Mouse (Mus musculus): ENCODE results near the gene Pdzd2. TPM values are rescaled to one million over a fixed set of nuclear protein-coding genes. Genes with fewer than 3 reads are reported as not detected.

Pdzd2 gene
- polyA plus RNA-seq, 1 experiment from 2014 or later = 19.1 TPM

DNA sequence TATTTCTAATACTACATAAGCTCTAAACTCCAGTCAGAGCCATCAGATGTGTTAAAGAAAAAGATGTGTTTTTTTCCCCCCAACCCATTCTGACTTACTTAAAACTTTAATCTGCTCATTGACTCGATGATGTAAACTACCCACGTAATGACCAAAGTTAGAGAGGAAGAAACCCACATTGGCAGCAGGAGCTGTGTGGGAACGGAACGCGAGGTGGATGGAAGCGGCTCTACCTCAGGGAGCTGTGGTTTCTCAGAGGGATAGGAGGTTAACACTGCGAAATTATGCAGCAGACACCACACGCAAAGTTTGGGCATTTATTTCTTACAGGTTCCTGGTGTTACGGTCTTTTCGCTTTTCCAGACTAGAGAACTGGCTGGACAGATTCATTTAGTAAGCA, 233.2 kb downstream of the Pdzd2 start:
- no peak for ATAC-seq (replicated peaks; ENCODE audit: low FRiP score, low read depth)
- Histone ChIP-seq H3K4me2 (ENCODE audit: low read length) (no peak overlapping the region), H3K27me3 (ENCODE audit: insufficient read depth, low read length) (no peaks in the 10 kb centered on the region), H3K9me3 (replicated peaks; ENCODE audit: low read length) (no peaks in the 10 kb centered on the region), H3K4me1 (replicated peaks; ENCODE audit: insufficient read depth, low read length) (no peaks in the 10 kb centered on the region), H3K9ac (ENCODE audit: low read depth, low read length) (no peak overlapping the region), H3K27ac (no peak overlapping the region), H3K36me3 (ENCODE audit: insufficient read depth, low read length) (no peaks in the 10 kb centered on the region), H3K4me3 (replicated peaks; ENCODE audit: low read depth, low read length) (no peak overlapping the region)
- no peak for TF ChIP-seq CTCF (IDR thresholded peaks at IDR 0.05; ENCODE audit: low read depth)
- no peak for DNase-seq (ENCODE audit: low spot score)
- WGBS = 69% methylated on average over 10 of the region's 10 CpGs

DNA sequence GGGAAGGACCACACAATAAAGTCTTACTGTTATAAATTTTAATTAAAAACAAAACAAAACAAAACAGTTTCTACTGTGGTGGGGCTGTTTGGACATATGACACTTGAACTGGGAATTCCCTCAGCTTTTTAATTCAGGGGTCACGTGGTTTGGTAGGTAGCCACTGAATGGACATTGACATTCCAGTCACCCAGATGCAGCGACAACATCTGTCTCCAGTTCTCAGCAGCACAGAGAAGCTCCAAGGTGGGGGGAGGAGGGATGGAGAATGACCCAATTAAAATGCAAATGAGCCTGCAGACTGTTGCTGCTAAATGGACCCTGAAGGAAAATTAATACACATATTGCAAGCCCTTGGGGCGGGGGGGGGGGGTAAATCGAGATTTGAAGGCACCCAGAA, 233.6 kb downstream of the Pdzd2 start:
- ATAC-seq (replicated peaks; ENCODE audit: low FRiP score, low read depth) (no peak), DNase-seq (ENCODE audit: low spot score) (no peak)
- H3K4me1 ChIP-seq (replicated peaks; ENCODE audit: insufficient read depth, low read length) = no peaks in the 10 kb centered on the region
- no peak overlapping the region for H3K27ac ChIP-seq
- TF ChIP-seq CTCF (IDR thresholded peaks at IDR 0.05; ENCODE audit: low read depth) = no peak
- no peaks in the 10 kb centered on the region for H3K36me3 ChIP-seq (ENCODE audit: insufficient read depth, low read length)
- H3K27me3 ChIP-seq (ENCODE audit: insufficient read depth, low read length) = no peaks in the 10 kb centered on the region
- H3K9ac ChIP-seq (ENCODE audit: low read depth, low read length) = no peak overlapping the region
- H3K9me3 ChIP-seq (replicated peaks; ENCODE audit: low read length) = no peaks in the 10 kb centered on the region
- WGBS = 60% methylated on average over 4 of the region's 4 CpGs
- no peak overlapping the region for H3K4me3 ChIP-seq (replicated peaks; ENCODE audit: low read depth, low read length)
- H3K4me2 ChIP-seq (ENCODE audit: low read length) = no peak overlapping the region

DNA sequence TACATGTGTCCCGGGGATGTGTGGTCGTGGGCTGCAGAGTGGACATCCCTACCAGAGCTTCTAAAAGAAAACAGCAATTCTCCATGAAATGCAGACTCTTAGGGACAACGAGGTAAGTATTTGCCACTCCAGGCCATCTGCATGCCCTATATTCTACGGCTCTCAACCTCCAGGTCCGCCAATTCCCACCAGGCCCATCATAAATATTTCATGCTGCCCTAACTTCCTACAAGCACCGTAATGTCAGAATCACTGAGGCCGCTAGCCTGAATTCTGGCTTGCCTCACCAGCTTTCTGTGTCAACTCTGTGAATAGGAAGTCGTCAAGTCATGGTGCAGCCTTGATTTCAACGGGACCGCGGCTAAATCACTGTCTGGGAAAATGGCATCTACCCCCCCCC, 234.2 kb downstream of the Pdzd2 start:
- ATAC-seq (replicated peaks; ENCODE audit: low FRiP score, low read depth) (no peak), DNase-seq (ENCODE audit: low spot score) (no peak)
- Histone ChIP-seq H3K4me1 (replicated peaks; ENCODE audit: insufficient read depth, low read length) (no peaks in the 10 kb centered on the region), H3K9me3 (replicated peaks; ENCODE audit: low read length) (no peaks in the 10 kb centered on the region), H3K27me3 (ENCODE audit: insufficient read depth, low read length) (no peaks in the 10 kb centered on the region), H3K4me3 (replicated peaks; ENCODE audit: low read depth, low read length) (no peak overlapping the region), H3K4me2 (ENCODE audit: low read length) (no peak overlapping the region), H3K36me3 (ENCODE audit: insufficient read depth, low read length) (no peaks in the 10 kb centered on the region), H3K27ac (no peak overlapping the region), H3K9ac (ENCODE audit: low read depth, low read length) (no peak overlapping the region)
- WGBS = 65% methylated on average over 11 of the region's 11 CpGs
- no peak for TF ChIP-seq CTCF (IDR thresholded peaks at IDR 0.05; ENCODE audit: low read depth)

DNA sequence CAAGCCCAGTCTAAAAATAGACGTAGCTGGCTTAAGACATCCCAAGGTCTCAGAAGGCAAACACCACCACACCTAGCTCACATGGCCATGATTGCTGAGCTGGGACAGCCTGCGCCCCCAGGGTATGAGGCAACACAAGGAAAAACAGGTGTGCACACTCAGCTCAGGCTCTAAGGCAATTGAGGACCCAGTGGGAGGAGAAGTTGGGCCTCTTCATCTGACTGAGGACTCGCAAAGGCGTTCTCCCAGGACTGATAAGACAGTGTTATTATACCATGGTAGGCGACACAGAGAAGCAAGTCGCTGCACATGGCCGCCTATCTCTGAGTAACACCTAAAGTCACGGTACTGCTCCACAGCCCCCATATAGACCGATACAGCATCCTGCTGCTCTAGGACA, 235.8 kb downstream of the Pdzd2 start:
- no peaks in the 10 kb centered on the region for H3K9me3 ChIP-seq (replicated peaks; ENCODE audit: low read length)
- H3K4me2 ChIP-seq (ENCODE audit: low read length) = no peak overlapping the region
- ATAC-seq (replicated peaks; ENCODE audit: low FRiP score, low read depth) (no peak), DNase-seq (ENCODE audit: low spot score) (no peak)
- WGBS = 84% methylated on average over 9 of the region's 9 CpGs
- H3K4me3 ChIP-seq (replicated peaks; ENCODE audit: low read depth, low read length) = no peak overlapping the region
- H3K27ac ChIP-seq = no peak overlapping the region
- no peaks in the 10 kb centered on the region for H3K4me1 ChIP-seq (replicated peaks; ENCODE audit: insufficient read depth, low read length)
- no peaks in the 10 kb centered on the region for H3K27me3 ChIP-seq (ENCODE audit: insufficient read depth, low read length)
- no peak for TF ChIP-seq CTCF (IDR thresholded peaks at IDR 0.05; ENCODE audit: low read depth)
- no peaks in the 10 kb centered on the region for H3K36me3 ChIP-seq (ENCODE audit: insufficient read depth, low read length)
- H3K9ac ChIP-seq (ENCODE audit: low read depth, low read length) = no peak overlapping the region

DNA sequence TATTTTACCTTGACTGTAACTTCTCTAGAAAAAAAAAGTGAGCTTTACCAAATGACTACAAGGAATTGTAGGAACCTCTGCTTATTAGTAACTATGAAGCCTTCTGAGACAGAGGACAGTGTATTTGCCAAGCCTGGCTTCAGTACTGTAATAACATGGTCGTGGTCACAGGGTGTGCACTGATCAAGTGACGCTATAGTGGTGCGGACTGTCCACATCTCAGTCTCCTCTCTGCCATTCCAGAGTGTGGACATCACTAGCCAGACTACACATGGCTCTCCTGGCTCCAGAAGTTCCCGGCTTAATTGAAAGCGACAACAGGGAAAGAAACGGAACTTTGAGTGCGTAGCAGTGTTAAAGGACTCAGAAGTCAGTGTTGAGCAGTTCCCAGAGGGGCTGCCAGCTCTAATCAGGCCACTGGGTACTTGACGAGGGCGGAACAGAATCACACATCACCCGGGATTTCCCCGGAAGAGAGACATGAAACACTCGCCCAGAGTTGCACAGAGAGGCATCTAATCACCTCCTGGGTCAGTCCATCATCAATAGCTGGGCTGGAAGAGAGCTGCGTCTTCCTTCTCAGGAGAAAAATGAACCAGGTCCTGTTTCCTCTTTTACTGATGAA, 237.7 kb downstream of the Pdzd2 start:
- TF ChIP-seq CTCF (IDR thresholded peaks at IDR 0.05; ENCODE audit: low read depth) = no peak
- 63% methylated on average over 13 of the region's 13 CpGs for WGBS
- no peaks in the 10 kb centered on the region for H3K27me3 ChIP-seq (ENCODE audit: insufficient read depth, low read length)
- no peak overlapping the region for H3K4me2 ChIP-seq (ENCODE audit: low read length)
- ATAC-seq (replicated peaks; ENCODE audit: low FRiP score, low read depth) (no peak), DNase-seq (ENCODE audit: low spot score) (no peak)
- H3K36me3 ChIP-seq (ENCODE audit: insufficient read depth, low read length) = no peaks in the 10 kb centered on the region
- no peak overlapping the region for H3K27ac ChIP-seq
- no peaks in the 10 kb centered on the region for H3K9me3 ChIP-seq (replicated peaks; ENCODE audit: low read length)
- H3K4me1 ChIP-seq (replicated peaks; ENCODE audit: insufficient read depth, low read length) = no peaks in the 10 kb centered on the region
- no peak overlapping the region for H3K4me3 ChIP-seq (replicated peaks; ENCODE audit: low read depth, low read length)
- H3K9ac ChIP-seq (ENCODE audit: low read depth, low read length) = no peak overlapping the region

DNA sequence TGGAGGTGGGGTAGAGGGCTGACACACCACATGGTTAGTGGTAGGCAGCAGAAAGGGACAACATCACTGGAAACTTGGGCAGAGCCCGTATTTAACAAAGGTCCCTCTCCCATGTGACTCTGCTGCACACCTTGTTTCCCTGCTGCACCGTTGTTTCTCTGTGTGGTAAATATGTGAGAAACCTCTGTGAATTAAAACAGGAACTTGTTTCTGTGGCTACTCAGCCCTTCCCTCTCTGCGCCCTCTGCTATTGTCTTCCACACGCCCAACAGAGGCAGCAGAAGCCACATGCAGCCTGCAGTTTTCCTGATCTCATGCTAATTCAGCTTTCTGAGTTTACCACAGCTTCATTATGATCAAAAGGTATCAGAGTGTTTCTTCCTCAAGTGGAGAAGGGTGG, 239.1 kb downstream of the Pdzd2 start:
- Histone ChIP-seq H3K27me3 (ENCODE audit: insufficient read depth, low read length) (no peaks in the 10 kb centered on the region), H3K27ac (no peak overlapping the region), H3K36me3 (ENCODE audit: insufficient read depth, low read length) (no peaks in the 10 kb centered on the region), H3K4me3 (replicated peaks; ENCODE audit: low read depth, low read length) (no peak overlapping the region), H3K9me3 (replicated peaks; ENCODE audit: low read length) (no peaks in the 10 kb centered on the region), H3K9ac (ENCODE audit: low read depth, low read length) (no peak overlapping the region), H3K4me1 (replicated peaks; ENCODE audit: insufficient read depth, low read length) (no peaks in the 10 kb centered on the region), H3K4me2 (ENCODE audit: low read length) (no peak overlapping the region)
- no peak for TF ChIP-seq CTCF (IDR thresholded peaks at IDR 0.05; ENCODE audit: low read depth)
- DNase-seq (ENCODE audit: low spot score) = no peak
- WGBS = 84% methylated on average over 4 of the region's 4 CpGs
- ATAC-seq (replicated peaks; ENCODE audit: low FRiP score, low read depth) = no peak

DNA sequence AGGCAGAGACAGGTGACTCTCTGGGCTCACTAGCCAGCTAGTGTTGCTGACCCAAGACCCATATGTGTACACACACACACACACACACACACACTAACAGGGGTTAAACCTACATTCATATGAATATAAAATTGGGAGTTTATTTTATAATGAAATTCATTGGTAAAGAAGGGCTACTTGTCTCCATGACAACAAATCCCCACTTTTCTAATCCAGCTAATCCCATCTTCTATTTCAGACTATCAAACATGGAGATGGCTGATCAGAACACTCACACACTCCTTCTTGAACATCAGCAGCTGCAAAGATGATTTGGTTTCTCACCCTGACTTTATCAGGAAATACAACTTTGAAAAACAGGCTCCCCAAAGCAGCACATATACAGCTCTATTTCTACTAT, 245.6 kb downstream of the Pdzd2 start:
- TF ChIP-seq CTCF (IDR thresholded peaks at IDR 0.05; ENCODE audit: low read depth) = no peak
- ATAC-seq (replicated peaks; ENCODE audit: low FRiP score, low read depth) (no peak), DNase-seq (ENCODE audit: low spot score) (no peak)
- H3K4me3 ChIP-seq (replicated peaks; ENCODE audit: low read depth, low read length) = no peak overlapping the region
- H3K36me3 ChIP-seq (ENCODE audit: insufficient read depth, low read length) = no peaks in the 10 kb centered on the region
- H3K27ac ChIP-seq = no peak overlapping the region
- H3K9me3 ChIP-seq (replicated peaks; ENCODE audit: low read length) = no peaks in the 10 kb centered on the region
- no peak overlapping the region for H3K9ac ChIP-seq (ENCODE audit: low read depth, low read length)
- no peaks in the 10 kb centered on the region for H3K27me3 ChIP-seq (ENCODE audit: insufficient read depth, low read length)
- H3K4me1 ChIP-seq (replicated peaks; ENCODE audit: insufficient read depth, low read length) = peaks cover 25% of the 10 kb centered on the region
- no peak overlapping the region for H3K4me2 ChIP-seq (ENCODE audit: low read length)
